Mouse (Mus musculus): ENCODE data around the gene Epha6.

DNA sequence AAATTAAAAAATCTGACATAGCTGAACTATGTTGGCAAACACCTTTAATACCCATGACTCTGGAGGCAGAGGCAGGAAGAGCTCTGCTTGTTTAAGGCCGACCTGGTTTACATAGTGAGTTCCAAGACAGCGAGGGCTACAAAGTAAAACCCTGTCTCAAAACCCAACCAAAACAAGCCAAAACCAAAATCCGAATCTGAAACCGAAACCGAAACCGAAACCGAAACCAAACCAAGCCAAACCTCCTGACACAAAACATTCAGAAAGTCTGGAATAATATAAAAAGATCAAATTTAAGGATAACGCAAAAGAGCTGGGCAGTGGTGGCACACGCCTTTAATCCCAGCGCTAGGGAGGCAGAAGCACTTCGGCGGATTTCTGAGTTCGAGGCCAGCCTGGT is 725.3 kb downstream of the Epha6 start:
- TF ChIP-seq CTCF (IDR thresholded peaks at IDR 0.05; ENCODE audit: extremely low read depth, insufficient read length, insufficient replicate concordance, low read depth, low read length) (no peak), POLR2A (IDR thresholded peaks at IDR 0.05; ENCODE audit: low read depth, low read length) (no peak)
